Mouse (Mus musculus) kidney, postnatal 0 days (tissue): ENCODE measurements at regions not wholly inside any gene's neighbourhood (a gene's known extent, or its start where the extent isn't known, plus 50 kb on each side); places are given as distances from the start of the nearest gene placed in this dataset.

Experiments
- ATAC-seq: fragments of 200-750 bp; cut with Nextera tagmentation; replicated peaks from 2 replicates; pipeline ENCODE4 v1.8.0; 2017; ENCODE audit warnings: low read depth, moderate number of reproducible peaks, moderate TSS enrichment, moderate library complexity; ENCODE audit not compliant: low FRiP score
- DNase-seq: peaks from one replicate; pipeline ENCODE4 v3.0.0-alpha.2; 2016; ENCODE audit warnings: low spot score
- H3K27ac ChIP-seq: fragments of 300-500 bp; sonication (generic); 2 replicates; pipeline ENCODE4 v1.5.1; 2014; ENCODE audit warnings: mild to moderate bottlenecking
- H3K27me3 ChIP-seq: fragments of 300-500 bp; sonication (generic); 2 replicates; pipeline ENCODE4 v1.6.1; 2014; ENCODE audit warnings: low read length, mixed read lengths; ENCODE audit not compliant: insufficient read depth
- H3K36me3 ChIP-seq: fragments of 300-500 bp; sonication (generic); 2 replicates; pipeline ENCODE4 v1.6.1; 2014; ENCODE audit warnings: low read length, mixed read lengths; ENCODE audit not compliant: insufficient read depth
- H3K4me1 ChIP-seq: fragments of 300-500 bp; sonication (generic); replicated peaks from 2 replicates; pipeline ENCODE4 v1.6.1; 2014; ENCODE audit warnings: antibody characterized with exemption, low read length, mixed read lengths; ENCODE audit not compliant: insufficient read depth
- H3K4me2 ChIP-seq: fragments of 300-500 bp; sonication (generic); 2 replicates; pipeline ENCODE4 v1.6.1; 2014; ENCODE audit warnings: mild to moderate bottlenecking, low read length, moderate library complexity, mixed read lengths
- H3K4me3 ChIP-seq: fragments of 300-500 bp; sonication (generic); replicated peaks from 2 replicates; pipeline ENCODE4 v1.5.1; 2014; ENCODE audit warnings: low read depth, low read length
- H3K9ac ChIP-seq: fragments of 300-500 bp; sonication (generic); 2 replicates; pipeline ENCODE4 v1.6.1; 2014; ENCODE audit warnings: low read depth, low read length
- H3K9me3 ChIP-seq: fragments of 300-500 bp; sonication (generic); replicated peaks from 2 replicates; pipeline ENCODE4 v1.6.1; 2016; ENCODE audit warnings: low read length, inconsistent platforms, mixed read lengths
- CTCF ChIP-seq: IDR thresholded peaks from 2 replicates; pipeline ENCODE4 v1.5.1; 2016; ENCODE audit warnings: antibody characterized with exemption, low read depth, mild to moderate bottlenecking, moderate library complexity
- WGBS: fragments of 180-500 bp; shearing (Covaris S2); extraction: QIAGEN DNeasy Blood & Tissue Kit; methylation state at CpG from one replicate; pipeline ENCODE4 v1.1.7; 2014; 5-methylcytosine and 5-hydroxymethylcytosine counted together

DNA sequence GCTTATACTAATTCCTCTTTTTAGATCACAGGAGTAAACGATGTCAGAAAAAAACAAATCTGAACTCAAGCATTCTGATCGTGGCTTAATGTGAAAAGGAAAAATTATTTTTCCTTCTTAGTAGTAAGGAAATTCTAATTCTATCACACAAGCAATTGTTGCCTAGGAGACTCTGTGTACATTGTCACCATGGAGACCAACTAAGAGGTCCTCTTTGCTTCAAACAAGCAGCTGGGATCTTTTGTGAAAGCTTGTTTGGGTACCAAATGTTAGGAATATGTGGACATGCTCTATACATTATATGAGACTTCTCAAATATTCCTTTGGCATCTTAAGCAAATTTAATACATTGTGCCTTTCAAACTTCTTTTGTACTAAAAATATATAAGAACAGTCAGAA is 345.9 kb upstream of the Atp10a start:
- no peaks in the 10 kb centered on the region for H3K27me3 ChIP-seq
- H3K36me3 ChIP-seq: no peaks in the 10 kb centered on the region
- no peak overlapping the region for H3K9ac ChIP-seq
- 89% methylated on average over 2 of the region's 2 CpGs for WGBS
- no peak for TF ChIP-seq CTCF
- H3K9me3 ChIP-seq: no peaks in the 10 kb centered on the region
- no peak for ATAC-seq
- H3K4me3 ChIP-seq: no peak overlapping the region
- H3K27ac ChIP-seq: no peak overlapping the region
- no peak overlapping the region for H3K4me2 ChIP-seq
- no peak for DNase-seq
- H3K4me1 ChIP-seq: no peaks in the 10 kb centered on the region

DNA sequence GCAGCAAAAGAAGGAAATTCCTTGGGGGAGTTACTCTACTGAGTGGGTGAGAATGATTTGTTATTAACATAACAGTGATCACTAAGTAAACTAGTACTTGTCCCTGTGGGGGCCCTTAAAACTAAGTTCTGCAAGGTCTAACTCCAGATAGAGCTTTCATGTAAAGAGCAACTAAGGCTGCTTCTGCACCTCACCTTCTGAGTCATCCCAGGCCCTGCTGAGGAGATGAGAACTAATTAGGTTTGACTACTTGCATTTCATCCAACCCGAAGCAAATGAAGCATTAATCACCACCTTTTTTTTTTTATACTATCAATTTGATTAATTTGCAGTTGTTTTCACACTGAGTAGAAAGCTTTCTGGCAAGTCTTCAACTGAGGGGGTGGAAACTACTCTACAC is 333.6 kb upstream of the Atp10a start:
- no peaks in the 10 kb centered on the region for H3K27me3 ChIP-seq
- no peak overlapping the region for H3K27ac ChIP-seq
- no peak overlapping the region for H3K4me3 ChIP-seq
- H3K36me3 ChIP-seq: no peaks in the 10 kb centered on the region
- no peak for TF ChIP-seq CTCF
- 14% methylated on average over 1 of the region's 1 CpGs for WGBS
- DNase-seq (peak; percentile 31), ATAC-seq (no peak)
- H3K4me2 ChIP-seq: no peak overlapping the region
- H3K9me3 ChIP-seq: no peaks in the 10 kb centered on the region
- no peak overlapping the region for H3K9ac ChIP-seq
- H3K4me1 ChIP-seq: no peaks in the 10 kb centered on the region

DNA sequence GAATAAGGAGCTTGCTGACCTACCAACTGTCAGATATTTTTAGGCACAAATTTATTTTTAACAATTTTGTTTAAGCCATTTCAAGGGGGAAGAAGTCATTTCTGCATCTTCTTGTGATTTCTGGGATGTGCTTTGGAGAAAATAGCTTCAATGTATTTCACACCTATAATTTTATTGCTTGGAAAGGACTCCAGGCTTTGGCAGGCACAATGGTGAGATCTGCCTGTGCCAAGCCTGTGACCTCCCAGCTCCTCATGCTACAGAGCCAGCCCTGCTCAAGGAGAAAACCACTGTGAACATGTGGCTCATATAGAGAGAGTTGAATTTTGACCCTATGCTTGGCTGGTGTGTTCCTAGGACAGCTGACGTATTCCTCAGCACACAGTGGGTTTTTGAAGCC is 288.6 kb upstream of the Atp10a start:
- Histone ChIP-seq H3K4me3 (no peak overlapping the region), H3K27me3 (no peaks in the 10 kb centered on the region), H3K9ac (no peak overlapping the region), H3K36me3 (no peaks in the 10 kb centered on the region), H3K4me2 (no peak overlapping the region), H3K27ac (no peak overlapping the region), H3K4me1 (no peaks in the 10 kb centered on the region), H3K9me3 (no peaks in the 10 kb centered on the region)
- 66% methylated on average over 1 of the region's 1 CpGs for WGBS
- DNase-seq: no peak
- no peak for TF ChIP-seq CTCF
- no peak for ATAC-seq

DNA sequence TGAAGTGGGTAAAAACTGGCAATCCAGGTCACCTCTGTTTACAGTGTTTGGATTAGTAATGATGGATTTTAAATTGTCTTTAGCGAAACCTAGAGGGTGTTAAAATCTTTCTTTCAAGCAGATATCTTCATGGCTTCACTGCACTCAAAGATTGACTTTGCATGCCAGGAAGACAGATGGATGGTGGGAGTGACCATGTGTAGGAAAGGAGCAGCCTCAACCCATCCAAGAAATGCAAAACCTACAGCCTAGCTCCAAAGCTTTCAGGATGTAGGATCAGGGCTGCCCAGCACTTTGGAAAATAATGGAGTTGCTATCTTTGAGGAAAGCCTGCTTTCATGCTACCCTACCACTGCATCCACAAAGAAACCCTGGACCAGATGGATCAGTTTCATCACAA is 272.6 kb upstream of the Atp10a start:
- Histone ChIP-seq H3K27me3 (no peaks in the 10 kb centered on the region), H3K4me2 (no peak overlapping the region), H3K27ac (no peak overlapping the region), H3K9me3 (no peaks in the 10 kb centered on the region), H3K36me3 (no peaks in the 10 kb centered on the region), H3K4me3 (no peak overlapping the region), H3K9ac (no peak overlapping the region), H3K4me1 (no peaks in the 10 kb centered on the region)
- DNase-seq: no peak
- no peak for ATAC-seq
- TF ChIP-seq CTCF: no peak
- 57% methylated on average over 1 of the region's 1 CpGs for WGBS

DNA sequence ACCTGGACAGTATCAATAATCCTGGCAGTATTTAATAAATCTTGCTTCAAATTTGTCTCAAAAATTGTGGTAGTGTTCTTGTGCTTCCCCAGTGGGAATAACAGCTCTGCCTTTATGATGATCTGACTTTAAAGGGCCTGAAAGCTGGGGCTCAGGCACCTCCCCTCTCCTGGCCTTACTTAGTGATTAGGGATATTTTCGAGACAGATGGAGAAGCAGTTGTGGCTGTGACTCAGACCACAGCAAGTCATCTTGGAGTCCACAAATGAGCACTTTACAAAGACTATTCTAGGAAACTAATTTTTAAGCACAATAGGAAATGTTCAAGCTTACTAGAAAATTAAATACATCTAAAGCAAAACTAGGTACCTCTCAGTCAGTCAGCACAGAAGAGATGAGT is 267.6 kb upstream of the Atp10a start:
- Histone ChIP-seq H3K27me3 (no peaks in the 10 kb centered on the region), H3K4me1 (no peaks in the 10 kb centered on the region), H3K36me3 (no peaks in the 10 kb centered on the region), H3K4me3 (no peak overlapping the region), H3K9me3 (no peaks in the 10 kb centered on the region), H3K9ac (no peak overlapping the region), H3K4me2 (no peak overlapping the region), H3K27ac (no peak overlapping the region)
- 55% methylated on average over 1 of the region's 1 CpGs for whole genome bisulfite sequencing
- no peak for TF ChIP-seq CTCF
- ATAC-seq: no peak
- no peak for DNase-seq

DNA sequence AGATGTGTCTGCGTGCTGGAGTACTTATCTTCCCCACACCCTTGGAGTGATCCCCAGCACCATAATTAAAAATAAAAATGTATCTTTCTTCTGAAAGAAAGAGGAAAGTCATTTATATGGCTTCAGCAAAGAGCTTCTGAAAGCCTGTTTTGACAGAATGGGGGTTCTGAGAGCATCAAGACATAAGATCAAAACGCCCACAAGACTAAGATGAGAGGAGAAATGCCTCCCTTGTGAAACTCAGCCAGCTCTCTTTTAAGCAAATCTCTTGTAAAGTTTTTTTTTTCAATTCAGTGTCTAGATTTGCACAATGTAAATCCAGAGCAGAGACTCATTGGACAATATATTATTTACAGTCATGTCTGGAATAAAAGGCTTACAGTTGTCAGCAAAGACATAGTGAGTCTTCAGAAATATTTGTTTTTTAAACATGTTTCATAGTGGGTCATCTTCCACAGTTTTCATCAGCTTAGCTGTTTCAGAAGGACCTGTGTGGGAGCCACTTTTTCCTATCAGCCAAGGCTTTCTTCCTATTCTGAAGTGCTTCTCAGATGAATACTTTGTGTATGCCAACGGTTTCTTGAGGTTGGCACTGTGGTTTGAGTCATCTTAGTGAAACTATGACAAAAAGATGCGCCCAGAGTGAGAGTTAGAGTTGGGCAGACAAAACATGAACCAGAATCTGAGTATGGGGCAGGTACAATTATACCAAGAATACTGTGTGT is 263.4 kb upstream of the Atp10a start:
- DNase-seq: no peak
- Histone ChIP-seq H3K4me1 (no peaks in the 10 kb centered on the region), H3K9me3 (no peaks in the 10 kb centered on the region), H3K9ac (no peak overlapping the region), H3K36me3 (no peaks in the 10 kb centered on the region), H3K27me3 (no peaks in the 10 kb centered on the region), H3K4me3 (no peak overlapping the region), H3K27ac (no peak overlapping the region), H3K4me2 (no peak overlapping the region)
- no peak for ATAC-seq
- 80% methylated on average over 4 of the region's 4 CpGs for WGBS
- TF ChIP-seq CTCF: no peak

DNA sequence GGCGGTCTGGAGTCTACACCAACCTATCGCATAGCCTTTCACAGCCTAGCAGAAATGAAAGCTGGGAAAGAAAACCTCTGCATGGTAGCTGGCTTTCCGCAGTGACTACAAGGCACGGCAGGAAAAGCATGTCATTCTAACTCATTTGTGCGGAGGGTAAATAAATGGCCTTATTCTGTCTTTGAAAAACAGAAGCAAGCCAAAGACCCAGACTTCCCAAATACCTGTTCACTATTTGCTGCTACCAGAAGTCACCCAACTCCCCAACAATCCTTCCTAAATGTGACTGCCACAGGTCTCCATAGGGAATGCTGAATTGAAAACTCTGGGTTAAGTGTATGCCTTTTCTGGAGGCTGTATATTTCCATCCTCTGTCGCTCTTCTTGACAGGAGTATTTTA is 258.0 kb upstream of the Atp10a start:
- Histone ChIP-seq H3K36me3 (no peaks in the 10 kb centered on the region), H3K4me1 (no peaks in the 10 kb centered on the region), H3K4me2 (peak overlapping the region; percentile 60), H3K27ac (no peak overlapping the region), H3K9ac (peak overlapping the region; percentile 55; the same call in 1 of the 2 replicates), H3K27me3 (no peaks in the 10 kb centered on the region), H3K4me3 (peak overlapping the region; percentile 50), H3K9me3 (no peaks in the 10 kb centered on the region)
- no peak for ATAC-seq
- 16% methylated on average over 6 of the region's 6 CpGs for WGBS
- peak; percentile 21 for DNase-seq
- no peak for TF ChIP-seq CTCF
